Mouse (Mus musculus) intestine, embryonic 16.5 days (tissue): ENCODE results near the gene Edf1. TPM values are rescaled to one million over a fixed set of nuclear protein-coding genes. Genes with fewer than 3 reads are reported as not detected.
A peak's percentile ranks its signal among the peaks of the same experiment; 100 is the strongest.

Experiments
- ATAC-seq: fragments of 200-750 bp; cut with Nextera tagmentation; 2 replicates; pipeline ENCODE4 v1.8.0; 2017; ENCODE audit warnings: moderate TSS enrichment, moderate library complexity
- H3K27ac ChIP-seq: fragments of 300-500 bp; sonication (generic); 2 replicates; pipeline ENCODE4 v1.5.1; 2014; ENCODE audit warnings: mild to moderate bottlenecking, low read length
- H3K27me3 ChIP-seq: fragments of 300-500 bp; sonication (generic); replicated peaks from 2 replicates; pipeline ENCODE4 v1.6.1; 2014; ENCODE audit warnings: low read length, control low read depth, mixed read lengths; ENCODE audit not compliant: control insufficient read depth, insufficient read depth
- H3K36me3 ChIP-seq: fragments of 300-500 bp; sonication (generic); 2 replicates; pipeline ENCODE4 v1.6.1; 2014; ENCODE audit warnings: low read length, control low read depth; ENCODE audit not compliant: control insufficient read depth, insufficient read depth
- H3K4me1 ChIP-seq: fragments of 300-500 bp; sonication (generic); 2 replicates; pipeline ENCODE4 v1.6.1; 2014; ENCODE audit warnings: low read length, control low read depth, mixed read lengths; ENCODE audit not compliant: control insufficient read depth, insufficient read depth
- H3K4me2 ChIP-seq: fragments of 300-500 bp; sonication (generic); 2 replicates; pipeline ENCODE4 v1.6.1; 2014; ENCODE audit warnings: low read depth, low read length, control low read depth
- H3K4me3 ChIP-seq: fragments of 300-500 bp; sonication (generic); 2 replicates; pipeline ENCODE4 v1.5.1; 2014; ENCODE audit warnings: mild to moderate bottlenecking, low read length
- H3K9ac ChIP-seq: fragments of 300-500 bp; sonication (generic); 2 replicates; pipeline ENCODE4 v1.6.1; 2014; ENCODE audit warnings: low read depth, low read length
- H3K9me3 ChIP-seq: fragments of 300-500 bp; sonication (generic); 2 replicates; pipeline ENCODE4 v1.6.1; 2016; ENCODE audit warnings: low read length, control low read depth; ENCODE audit not compliant: control insufficient read depth
- WGBS: fragments of 180-500 bp; shearing (Covaris S2); extraction: QIAGEN DNeasy Blood & Tissue Kit; methylation state at CpG from one replicate; pipeline ENCODE4 v1.1.7; 2014; 5-methylcytosine and 5-hydroxymethylcytosine counted together
- polyA plus RNA-seq: library from polyadenylated mRNA; unstranded; fragments of >200 nt; fragmentation: Nextera tagmentation; extraction: Ambion mirVana; gene quantifications from 2 replicates; pipeline ENCODE4 v1.2.1, GENCODE M21; 2015

The Edf1 gene
- polyA plus RNA-seq, 1 experiment from 2014 or later = 364 TPM

GRCm38 (mm10) chr2:25579737-25580460 lies 22.3 kb downstream of the Edf1 start:
- H3K27ac ChIP-seq = no peak overlapping the region
- 0 out of 2 replicates have a peak, but pooled peaks cover under 1% of the 10 kb centered on the region for H3K36me3 ChIP-seq
- peak overlapping the region; percentile 54 for H3K9ac ChIP-seq
- H3K9me3 ChIP-seq = 0 out of 2 replicates have a peak, but pooled peaks cover 4% of the 10 kb centered on the region
- H3K27me3 ChIP-seq = peaks cover 49% of the 10 kb centered on the region
- peaks cover 73% of the 10 kb centered on the region for H3K4me1 ChIP-seq
- 6% methylated on average over 27 of the region's 27 CpGs for WGBS
- ATAC-seq = peak; percentile 17
- peak overlapping the region; percentile 36 for H3K4me3 ChIP-seq
- peak overlapping the region; percentile 62 for H3K4me2 ChIP-seq

GRCm38 (mm10) chr2:25580621-25581101 lies 23.0 kb downstream of the Edf1 start:
- H3K27ac ChIP-seq = no peak overlapping the region
- H3K27me3 ChIP-seq = peaks cover 49% of the 10 kb centered on the region
- H3K4me2 ChIP-seq = no peak overlapping the region
- 44% methylated on average over 6 of the region's 6 CpGs for WGBS
- peak overlapping the region; percentile 55; the same call in 1 of the 2 replicates for H3K9ac ChIP-seq
- H3K4me3 ChIP-seq = no peak overlapping the region
- H3K4me1 ChIP-seq = peaks cover 68% of the 10 kb centered on the region
- 0 out of 2 replicates have a peak, but pooled peaks have one; percentile 6 for ATAC-seq
- 0 out of 2 replicates have a peak, but pooled peaks cover 6% of the 10 kb centered on the region for H3K36me3 ChIP-seq
- H3K9me3 ChIP-seq = 0 out of 2 replicates have a peak, but pooled peaks cover 4% of the 10 kb centered on the region

- Histone ChIP-seq H3K36me3 (0 out of 2 replicates have a peak, but pooled peaks cover 6% of the 10 kb centered on the region), H3K4me1 (peaks cover 62% of the 10 kb centered on the region), H3K4me2 (peak within 1 kb of the TSS; percentile 84), H3K9me3 (0 out of 2 replicates have a peak, but pooled peaks cover 4% of the 10 kb centered on the region), H3K9ac (peak within 1 kb of the TSS; percentile 55), H3K27ac (no peak within 1 kb of the TSS), H3K27me3 (peaks cover 43% of the 10 kb centered on the region), H3K4me3 (peak within 1 kb of the TSS; percentile 48)
- WGBS = 5% methylated on average over 19 of the region's 19 CpGs
- ATAC-seq = peak; percentile 41
Measured at GRCm38 (mm10) chr2:25581294-25581864, 23.7 kb downstream of the Edf1 start, which contains the start of gene Ajm1. TSS of gene Ajm1 (minus strand) at chr2:25581757.

GRCm38 (mm10) chr2:25581901-25582301 lies 24.3 kb downstream of the Edf1 start:
- WGBS = 30% methylated on average over 6 of the region's 6 CpGs
- Histone ChIP-seq H3K9ac (0 out of 2 replicates have a peak overlapping the region, but pooled peaks have one; percentile 19), H3K9me3 (0 out of 2 replicates have a peak, but pooled peaks cover 4% of the 10 kb centered on the region), H3K4me3 (peak overlapping the region; percentile 48; the same call in 1 of the 2 replicates), H3K27ac (no peak overlapping the region), H3K36me3 (peaks cover 6% of the 10 kb centered on the region; the same call in 1 of the 2 replicates), H3K27me3 (peaks cover 38% of the 10 kb centered on the region), H3K4me1 (peaks cover 59% of the 10 kb centered on the region), H3K4me2 (peak overlapping the region; percentile 19; the same call in 1 of the 2 replicates)
- ATAC-seq = no peak

- Histone ChIP-seq H3K9ac (no peak overlapping the region), H3K27ac (no peak overlapping the region), H3K36me3 (peaks cover 6% of the 10 kb centered on the region; the same call in 1 of the 2 replicates), H3K4me3 (no peak overlapping the region), H3K27me3 (peaks cover 31% of the 10 kb centered on the region), H3K9me3 (0 out of 2 replicates have a peak, but pooled peaks cover 4% of the 10 kb centered on the region), H3K4me1 (peaks cover 53% of the 10 kb centered on the region), H3K4me2 (no peak overlapping the region)
- 44% methylated on average over 12 of the region's 12 CpGs for WGBS
- no peak for ATAC-seq
Measured at GRCm38 (mm10) chr2:25582466-25583119, 24.9 kb downstream of the Edf1 start.

GRCm38 (mm10) chr2:25583120-25583481 lies 25.5 kb downstream of the Edf1 start:
- no peak for ATAC-seq

GRCm38 (mm10) chr2:25583571-25583970 lies 25.9 kb downstream of the Edf1 start:
- WGBS = 51% methylated on average over 4 of the region's 4 CpGs
- no peak overlapping the region for H3K4me2 ChIP-seq
- H3K4me3 ChIP-seq = no peak overlapping the region
- H3K9me3 ChIP-seq = 0 out of 2 replicates have a peak, but pooled peaks cover under 1% of the 10 kb centered on the region
- peaks cover 21% of the 10 kb centered on the region for H3K27me3 ChIP-seq
- H3K27ac ChIP-seq = no peak overlapping the region
- H3K4me1 ChIP-seq = peaks cover 43% of the 10 kb centered on the region
- no peak overlapping the region for H3K9ac ChIP-seq
- peaks cover 6% of the 10 kb centered on the region; the same call in 1 of the 2 replicates for H3K36me3 ChIP-seq
- no peak for ATAC-seq

More at GRCm38 (mm10) chr2:25583120-25583481, 25.5 kb downstream of the Edf1 start:
- no peak overlapping the region for H3K4me2 ChIP-seq
- H3K27ac ChIP-seq = no peak overlapping the region
- no peak overlapping the region for H3K9ac ChIP-seq
- H3K36me3 ChIP-seq = peaks cover 6% of the 10 kb centered on the region; the same call in 1 of the 2 replicates
- no peak overlapping the region for H3K4me3 ChIP-seq
- H3K4me1 ChIP-seq = peaks cover 48% of the 10 kb centered on the region
- H3K27me3 ChIP-seq = peaks cover 26% of the 10 kb centered on the region
- WGBS = 68% methylated on average over 6 of the region's 6 CpGs
- H3K9me3 ChIP-seq = 0 out of 2 replicates have a peak, but pooled peaks cover 4% of the 10 kb centered on the region

- H3K4me2 ChIP-seq = no peak overlapping the region
- no peak for ATAC-seq
- peaks cover 39% of the 10 kb centered on the region for H3K4me1 ChIP-seq
- 77% methylated on average over 3 of the region's 3 CpGs for WGBS
- H3K9me3 ChIP-seq = no peaks in the 10 kb centered on the region
- no peak overlapping the region for H3K4me3 ChIP-seq
- no peak overlapping the region for H3K27ac ChIP-seq
- peaks cover 6% of the 10 kb centered on the region; the same call in 1 of the 2 replicates for H3K36me3 ChIP-seq
- H3K9ac ChIP-seq = no peak overlapping the region
- H3K27me3 ChIP-seq = peaks cover 15% of the 10 kb centered on the region
Measured at GRCm38 (mm10) chr2:25584152-25584551, 26.5 kb downstream of the Edf1 start.
